Mouse (Mus musculus) cerebellum, adult 9-11 months (tissue): Measurements from ENCODE around the gene Itgam.
"Not testable (repeated sequence)": the region's sequence is repeated elsewhere in the genome, so short reads cannot be mapped to it uniquely, and the experiment has no call there.

Experiments used
- DNase-seq: peaks from one replicate; pipeline ENCODE4 v3.0.0; 2022

Gene Itgam

GRCm38 (mm10) chr7:128136927-128137326 lies 74.5 kb downstream of the Itgam start:
- no peak for DNase-seq

- DNase-seq: peak; percentile 21
Observed at GRCm38 (mm10) chr7:128139611-128140010, 77.2 kb downstream of the Itgam start.

GRCm38 (mm10) chr7:128150970-128151369 lies 88.5 kb downstream of the Itgam start:
- no peak for DNase-seq

- no peak for DNase-seq
Observed at GRCm38 (mm10) chr7:128154076-128154475, 91.6 kb downstream of the Itgam start, which contains the start of gene Itgad. Gene Itgad (plus strand): TSS chr7:128154376.

GRCm38 (mm10) chr7:128154924-128155323 lies 92.5 kb downstream of the Itgam start:
- DNase-seq: no peak

GRCm38 (mm10) chr7:128158688-128159354 lies 96.4 kb downstream of the Itgam start:
- not testable (repeated sequence) for DNase-seq

- DNase-seq: no peak
Observed at GRCm38 (mm10) chr7:128164001-128164400, 101.6 kb downstream of the Itgam start.

- DNase-seq: no peak
Observed at GRCm38 (mm10) chr7:128166391-128166790, 104.0 kb downstream of the Itgam start.
